Mouse (Mus musculus) embryo, embryonic 9.5 days (tissue): Measurements from ENCODE around the gene Numbl.

Experiments used
- DNase-seq: peaks from one replicate; pipeline ENCODE4 v3.0.0-alpha.2; 2017; ENCODE audit errors: extremely low spot score

Gene Numbl

DNA sequence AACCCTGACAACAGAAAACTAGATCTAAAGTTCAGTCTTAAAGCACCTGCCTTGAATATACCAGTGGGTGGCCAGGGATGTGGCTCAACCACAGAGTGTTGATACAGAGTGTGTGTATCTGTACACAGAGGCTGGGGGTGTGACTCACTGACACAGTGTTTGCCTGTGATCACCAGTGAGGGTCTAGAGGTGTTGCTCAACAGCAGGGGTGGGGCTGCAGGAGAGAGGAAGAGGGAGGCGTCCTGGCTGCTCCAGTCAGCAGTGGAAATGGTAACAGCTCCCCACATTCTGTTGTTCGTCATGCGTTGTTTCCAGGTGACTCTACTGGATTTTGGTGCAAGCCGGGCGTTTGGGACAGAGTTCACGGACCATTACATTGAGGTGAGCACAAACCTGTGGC lies 6.3 kb upstream of the Numbl start:
- no peak for DNase-seq

DNA sequence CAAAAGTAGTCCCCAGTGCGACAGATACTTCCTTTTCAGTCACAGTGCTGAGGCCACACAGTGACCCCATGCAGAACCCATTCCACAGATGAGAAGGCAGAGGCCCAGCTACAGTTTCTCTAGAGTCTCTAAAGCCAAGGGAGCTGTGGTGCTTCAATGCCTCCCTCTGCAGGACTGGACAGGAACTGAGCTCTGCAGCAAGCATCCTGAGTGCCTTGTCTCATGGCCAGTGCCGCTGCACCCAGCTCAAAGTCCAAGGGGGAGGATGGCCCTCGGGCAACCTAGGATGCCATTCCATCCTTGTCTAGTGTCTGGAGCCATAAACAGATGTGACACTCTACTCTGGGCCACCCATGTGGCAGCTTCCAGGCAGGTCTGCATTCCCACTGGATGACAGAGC lies 2.5 kb upstream of the Numbl start:
- no peak for DNase-seq

DNA sequence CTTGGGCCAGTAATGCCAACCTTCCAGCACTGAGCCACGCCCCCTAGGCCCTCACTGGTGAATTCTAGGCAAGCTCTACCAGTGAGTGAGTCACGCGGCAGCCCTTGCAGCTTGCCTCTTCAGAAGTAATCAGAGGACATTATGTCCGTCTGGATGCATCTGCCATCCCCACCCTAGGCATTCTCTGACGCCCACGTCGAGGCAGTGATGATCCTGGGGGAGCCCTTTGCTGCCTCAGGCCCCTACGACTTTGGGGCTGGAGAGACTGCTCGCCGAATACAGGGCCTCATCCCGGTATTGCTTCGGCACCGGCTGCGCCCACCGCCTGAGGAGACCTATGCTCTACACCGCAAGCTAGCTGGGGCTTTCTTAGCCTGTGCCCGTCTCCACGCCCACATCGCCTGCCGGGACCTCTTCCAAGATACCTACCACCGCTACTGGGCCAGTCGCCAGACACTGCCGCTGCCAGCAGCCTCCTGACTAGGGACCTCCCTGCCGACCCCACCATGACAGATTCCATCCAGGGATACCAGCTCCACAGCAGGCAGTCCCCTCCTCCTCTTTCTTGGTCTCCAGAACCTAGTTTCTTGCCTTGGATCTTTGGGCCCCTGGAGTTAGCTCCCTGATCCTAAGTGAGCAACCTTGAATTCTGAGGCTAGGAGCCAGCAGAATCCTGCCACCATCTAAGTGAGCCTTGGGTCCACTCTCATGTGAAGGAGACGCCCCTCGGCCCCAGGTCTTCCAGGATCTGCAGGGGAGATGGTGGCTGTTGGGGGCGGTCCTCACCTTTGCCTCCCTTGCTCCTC lies 984 bp upstream of the Numbl start:
- peak; percentile 28 for DNase-seq

DNA sequence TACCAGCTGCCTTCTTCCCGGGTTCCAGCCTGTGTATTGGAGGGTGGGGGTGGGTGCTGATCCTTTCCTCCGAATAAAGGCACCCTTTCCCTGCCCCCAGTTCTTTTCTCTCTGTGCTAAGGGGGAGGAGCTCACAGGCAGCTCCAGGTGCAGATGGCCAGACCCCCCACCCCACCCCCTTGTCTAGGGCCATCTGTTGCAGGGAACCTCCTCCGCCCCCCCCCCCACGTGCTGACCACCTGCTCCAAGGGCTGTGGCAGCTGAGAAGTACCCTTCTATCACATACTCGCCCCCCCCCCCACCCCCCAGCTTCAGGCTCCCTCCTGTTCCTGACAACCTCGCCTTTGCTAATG lies 405 bp upstream of the Numbl start:
- DNase-seq, result peak; percentile 37

DNA sequence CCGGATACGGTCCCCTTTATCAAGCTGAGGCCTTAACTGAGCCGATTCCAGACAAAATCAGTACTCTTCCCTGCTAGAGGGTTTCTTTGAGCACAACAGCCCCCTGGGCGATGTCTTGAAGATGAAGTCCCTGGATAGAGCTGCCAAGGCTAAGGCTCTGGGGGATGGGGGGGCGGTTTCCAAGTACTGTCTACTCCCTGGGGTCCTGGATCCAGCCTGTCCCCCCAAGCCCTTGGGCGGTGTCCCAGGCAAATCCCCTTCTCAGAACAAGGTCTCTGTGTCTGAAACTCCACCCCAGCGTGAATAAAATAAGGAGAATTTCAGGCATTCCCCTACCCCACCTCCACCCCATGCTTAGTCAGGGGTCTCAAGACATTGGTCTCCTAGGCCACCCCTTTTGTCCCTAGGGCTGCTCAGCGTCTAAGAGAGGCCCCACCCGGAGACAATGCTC lies 1.1 kb downstream of the Numbl start:
- no peak for DNase-seq

DNA sequence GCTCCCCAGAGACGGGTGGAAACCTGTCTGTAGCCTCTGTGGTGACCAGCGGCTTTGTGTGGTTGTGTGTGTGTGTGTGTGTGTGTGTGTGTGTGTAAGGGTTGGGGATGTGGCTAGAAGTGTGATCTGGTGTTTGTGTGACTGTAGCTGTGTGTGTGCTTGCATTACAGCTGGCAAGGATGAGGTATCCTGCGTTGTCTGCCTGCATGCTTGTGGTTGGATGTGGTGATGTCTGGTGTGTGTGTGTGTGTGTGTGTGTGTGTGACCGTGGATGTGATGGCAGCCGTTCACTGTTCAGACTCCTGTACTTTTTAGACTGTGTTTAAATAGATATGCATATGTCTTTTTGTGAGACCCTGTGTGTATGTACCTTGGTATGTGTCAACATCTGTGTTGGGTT lies 1.5 kb downstream of the Numbl start:
- DNase-seq, result no peak

DNA sequence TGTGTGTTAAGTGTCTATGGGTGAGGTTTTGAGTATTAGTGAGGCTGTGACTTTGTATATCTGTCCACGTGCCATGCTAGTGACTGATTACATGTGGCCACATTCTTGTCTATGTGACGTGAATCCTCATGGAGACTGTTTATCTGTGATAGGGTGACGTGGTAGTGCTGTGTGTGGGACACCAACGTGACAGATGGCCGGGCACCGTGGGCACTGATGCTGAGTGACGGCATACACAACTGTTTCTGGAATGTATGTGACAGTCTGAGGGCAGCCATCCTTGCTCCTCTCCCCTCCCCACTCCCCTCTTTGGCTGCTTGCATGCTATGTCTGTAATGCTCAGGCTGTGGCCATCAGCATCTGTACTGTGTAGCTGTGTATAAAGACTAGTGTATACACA lies 2.6 kb downstream of the Numbl start:
- no peak for DNase-seq

DNA sequence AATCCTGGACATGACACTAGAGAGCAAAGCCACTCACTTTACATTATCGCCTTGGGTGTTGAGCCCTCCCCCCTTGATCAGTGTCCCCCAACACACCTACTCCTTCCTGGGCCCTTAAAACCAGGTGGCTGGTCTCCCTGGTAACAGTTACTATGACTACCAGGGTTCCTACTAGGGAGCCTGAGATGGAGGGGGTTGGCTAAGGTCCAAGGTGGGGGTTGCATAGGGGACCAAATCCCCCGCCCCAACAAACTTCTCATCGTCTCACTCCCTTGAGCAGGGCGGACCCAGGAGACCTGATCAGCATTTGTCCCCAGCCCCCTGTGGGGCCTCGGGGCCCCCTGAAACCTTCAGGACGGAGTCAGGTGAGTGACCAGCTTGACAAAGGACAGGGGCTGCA lies 3.7 kb downstream of the Numbl start:
- DNase-seq, result no peak

DNA sequence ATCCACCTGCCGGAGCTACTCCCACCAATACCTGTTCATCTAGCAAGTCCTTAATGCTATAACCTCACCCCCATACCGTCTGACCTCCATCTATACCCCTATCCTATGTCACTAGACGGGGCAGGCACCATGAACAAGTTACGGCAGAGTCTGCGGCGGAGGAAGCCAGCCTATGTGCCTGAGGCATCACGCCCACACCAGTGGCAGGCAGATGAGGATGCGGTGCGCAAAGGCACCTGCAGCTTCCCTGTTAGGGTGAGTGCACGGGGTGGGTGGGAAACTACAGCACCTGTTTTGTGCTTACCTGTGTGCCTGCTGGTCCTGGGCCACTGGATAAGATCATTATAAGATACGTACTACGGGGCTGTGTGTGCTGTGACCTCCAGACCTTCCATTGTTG lies 6.5 kb downstream of the Numbl start:
- DNase-seq, result no peak

DNA sequence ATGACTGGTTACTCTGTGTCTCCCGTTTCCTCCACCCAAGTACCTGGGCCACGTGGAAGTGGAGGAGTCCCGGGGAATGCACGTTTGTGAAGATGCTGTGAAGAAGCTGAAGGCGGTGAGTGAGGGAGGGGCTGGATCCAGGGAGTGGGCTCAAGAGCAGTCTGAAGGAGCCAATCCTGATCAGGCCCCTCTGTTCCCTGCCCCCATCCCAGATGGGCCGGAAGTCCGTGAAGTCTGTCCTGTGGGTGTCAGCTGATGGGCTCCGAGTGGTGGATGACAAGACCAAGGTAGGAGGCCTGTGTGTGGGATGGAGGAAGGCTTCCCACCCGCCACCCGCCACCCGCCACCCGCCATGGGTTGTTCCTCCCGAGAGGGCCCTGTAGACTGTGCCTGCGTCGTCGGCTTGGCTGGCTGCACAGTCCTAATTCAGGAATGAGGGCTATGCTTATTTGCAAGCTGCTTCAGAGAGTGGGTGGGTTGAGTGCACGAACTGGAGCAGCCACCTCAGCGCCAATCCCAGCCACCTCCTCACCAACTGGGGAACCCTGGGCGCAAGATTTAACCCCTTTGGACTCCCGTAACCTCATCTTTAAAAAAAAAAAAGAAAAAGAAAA lies 8.4 kb downstream of the Numbl start:
- DNase-seq, result no peak

DNA sequence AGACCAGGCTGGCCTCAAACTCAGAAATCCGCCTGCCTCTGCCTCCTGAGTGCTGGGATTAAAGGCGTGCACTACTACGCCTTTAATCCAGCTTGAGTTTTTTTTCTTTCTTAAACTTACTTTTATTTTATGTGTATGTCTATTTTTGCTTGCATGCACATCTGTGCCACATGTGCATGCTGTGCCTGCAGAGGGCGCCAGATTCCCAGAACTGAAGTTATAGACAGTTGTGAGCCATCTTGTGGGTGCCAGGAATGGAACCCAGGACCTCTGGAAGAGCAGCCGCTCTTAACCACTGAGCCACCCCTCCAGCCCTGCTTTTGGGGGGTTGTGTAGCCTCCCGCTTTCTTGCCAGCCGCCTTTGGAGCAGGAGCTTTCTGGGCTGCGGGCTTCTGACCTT lies 13.2 kb downstream of the Numbl start:
- no peak for DNase-seq

DNA sequence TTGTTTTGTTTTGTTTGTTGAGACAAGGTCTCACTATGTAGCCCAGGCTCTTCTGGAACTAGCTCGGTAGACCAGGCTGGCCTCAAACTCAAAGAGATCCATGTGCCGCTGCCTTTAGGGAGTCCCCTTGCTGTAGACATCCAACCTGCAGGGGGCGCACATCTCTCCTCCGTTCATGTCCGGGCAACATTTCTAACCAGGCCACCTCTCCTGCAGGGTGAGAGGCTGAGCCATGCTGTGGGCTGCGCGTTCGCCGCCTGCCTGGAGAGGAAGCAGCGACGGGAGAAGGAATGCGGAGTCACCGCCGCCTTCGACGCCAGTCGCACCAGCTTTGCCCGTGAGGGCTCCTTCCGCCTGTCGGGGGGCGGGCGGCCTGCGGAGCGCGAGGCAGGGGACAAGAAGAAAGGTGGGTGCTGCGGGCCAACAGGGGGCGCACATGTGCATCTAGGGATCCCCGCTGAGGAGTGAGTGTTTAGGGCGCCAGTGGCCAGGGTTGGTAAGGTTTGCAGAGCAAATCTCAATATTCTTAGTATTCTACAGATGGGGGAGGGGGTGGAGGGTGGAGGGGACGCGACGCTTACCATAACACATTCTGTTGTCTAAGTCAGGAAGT lies 15.6 kb downstream of the Numbl start:
- DNase-seq, result peak; percentile 55

DNA sequence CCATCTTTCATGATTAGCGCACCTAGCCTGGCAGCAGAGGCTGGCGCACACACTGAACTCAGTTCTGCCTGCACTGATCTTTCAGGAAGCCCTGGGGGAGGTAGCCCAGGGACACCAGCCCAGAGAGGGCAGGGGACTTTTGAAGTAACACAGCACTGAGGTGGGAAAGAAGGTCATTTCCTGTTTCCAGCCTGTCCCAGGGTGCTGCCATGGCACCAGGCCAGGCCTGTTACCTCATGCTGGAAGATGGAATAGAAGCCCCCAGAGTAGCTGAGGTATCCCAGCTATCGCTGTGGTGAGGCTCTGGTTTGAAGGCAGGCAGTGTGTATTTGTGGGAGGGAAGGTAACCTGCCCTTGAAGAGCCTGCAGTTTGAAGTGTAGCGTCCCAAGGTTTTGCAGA lies 16.7 kb downstream of the Numbl start:
- DNase-seq, result no peak

DNA sequence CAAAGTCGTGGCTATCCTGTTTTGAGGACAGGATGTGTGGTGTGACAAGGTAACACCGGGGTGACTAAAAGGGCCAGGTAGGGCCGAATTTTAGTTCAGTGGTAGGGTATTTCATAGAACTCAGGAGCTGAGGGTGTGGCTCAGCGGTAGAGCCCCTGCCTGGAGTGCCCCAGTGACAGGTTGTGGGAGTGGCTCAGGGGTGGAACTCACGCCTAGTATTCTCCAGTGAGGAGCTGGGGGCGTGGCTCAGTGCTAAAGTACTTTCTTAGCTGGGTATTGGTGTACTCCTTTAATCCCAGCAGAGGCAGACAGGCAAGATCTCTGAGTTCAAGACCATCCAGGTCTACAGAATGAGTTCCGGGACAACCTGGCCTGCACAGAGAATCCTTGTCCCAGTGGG lies 17.8 kb downstream of the Numbl start:
- DNase-seq, result no peak

DNA sequence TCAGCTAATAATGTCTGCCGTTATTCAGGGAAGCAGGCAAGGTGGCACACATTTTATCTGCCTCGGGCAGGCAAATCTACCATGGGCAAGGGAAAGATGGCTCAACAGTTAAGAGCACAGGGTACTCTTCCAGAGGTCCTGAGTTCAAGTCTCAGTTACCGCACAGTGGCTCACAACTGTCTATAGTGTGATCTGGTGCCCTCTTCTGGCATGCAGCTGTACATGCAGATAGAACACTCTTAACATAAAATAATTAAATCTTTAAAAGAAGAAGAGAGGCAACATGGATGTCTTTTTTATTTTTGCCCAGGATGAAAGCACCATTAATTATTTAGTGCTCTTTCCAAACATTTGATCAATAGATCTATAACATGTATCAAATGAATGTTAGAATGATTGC lies 19.0 kb downstream of the Numbl start:
- DNase-seq, result no peak

DNA sequence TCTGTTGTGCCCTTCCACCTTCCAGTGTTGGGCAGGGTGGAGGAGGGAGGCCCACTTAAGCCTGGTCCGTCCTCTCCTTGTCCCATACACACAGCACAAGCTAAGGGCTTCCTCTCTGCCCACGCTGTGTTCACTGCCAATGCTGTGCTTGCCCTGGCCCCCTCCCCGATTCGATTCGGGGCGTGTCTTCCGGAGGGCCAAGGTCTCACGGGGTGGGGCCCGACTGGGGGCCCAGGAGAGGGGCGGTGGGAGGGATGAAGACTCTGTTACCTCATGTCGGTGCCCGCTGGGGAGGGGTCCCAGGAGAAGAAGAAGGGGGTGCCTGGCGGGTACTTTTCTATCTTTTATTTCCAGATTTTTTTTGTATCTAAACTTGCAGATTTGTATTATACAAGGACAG lies 23.5 kb downstream of the Numbl start:
- DNase-seq, result no peak

DNA sequence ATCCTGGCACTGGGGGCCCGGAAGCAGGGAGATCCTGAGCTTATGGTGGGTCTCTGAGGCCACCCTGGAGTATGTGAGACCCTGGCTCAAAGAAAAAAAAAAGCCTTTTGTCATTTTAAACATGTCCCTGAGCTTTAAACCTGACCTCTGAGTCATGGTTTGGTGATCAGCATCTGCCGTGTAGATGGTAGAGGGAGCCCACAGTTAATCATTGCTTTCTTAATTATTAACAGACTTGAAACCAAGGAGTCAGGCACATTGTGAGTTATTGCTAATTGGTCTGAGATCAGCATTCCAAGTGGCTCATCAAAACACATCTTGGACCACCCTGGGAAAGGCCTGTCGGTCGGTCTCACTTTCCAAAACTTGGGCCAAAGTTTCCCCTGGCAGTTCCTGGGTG lies 24.0 kb downstream of the Numbl start:
- no peak for DNase-seq

DNA sequence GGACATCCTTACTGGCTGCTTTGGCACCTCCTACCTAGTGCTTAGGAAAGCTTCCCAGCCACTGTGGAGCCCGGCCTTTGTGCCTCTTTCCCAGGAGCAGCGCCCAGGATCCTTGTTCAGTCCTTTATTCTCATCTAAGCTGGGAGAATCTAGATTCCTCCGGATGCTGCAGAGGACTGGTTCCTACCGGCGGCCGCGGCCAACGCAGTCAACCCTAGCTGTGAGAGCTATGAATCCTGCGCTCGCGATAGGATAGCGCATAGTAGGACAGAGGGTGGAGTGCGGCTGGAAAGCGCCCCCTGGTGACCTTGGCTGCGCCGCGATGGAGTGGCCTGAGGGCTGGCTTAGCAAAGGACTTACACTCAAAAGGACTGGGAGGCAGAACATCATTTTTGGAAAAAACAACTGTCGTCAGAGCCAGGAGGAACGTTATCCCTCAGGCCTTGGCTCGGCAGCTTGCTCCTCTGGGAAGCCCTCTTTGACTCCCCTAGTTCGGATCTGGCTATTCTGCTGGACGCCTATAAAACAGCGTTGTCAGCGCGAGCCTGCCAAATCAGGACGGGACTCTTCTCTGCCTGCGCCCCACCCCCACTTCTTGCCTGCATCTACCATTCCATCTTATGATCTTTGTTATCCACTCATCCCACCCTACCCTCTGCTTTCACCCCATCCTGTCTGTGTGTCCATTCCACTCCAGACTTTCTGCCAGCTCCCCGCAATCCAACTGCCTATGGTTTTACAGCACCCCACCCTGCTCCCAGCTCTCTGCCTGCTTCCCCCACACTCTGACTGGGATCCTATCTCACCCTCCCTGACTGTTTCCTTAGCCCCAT lies 26.8 kb downstream of the Numbl start:
- DNase-seq, result peak; percentile 78

DNA sequence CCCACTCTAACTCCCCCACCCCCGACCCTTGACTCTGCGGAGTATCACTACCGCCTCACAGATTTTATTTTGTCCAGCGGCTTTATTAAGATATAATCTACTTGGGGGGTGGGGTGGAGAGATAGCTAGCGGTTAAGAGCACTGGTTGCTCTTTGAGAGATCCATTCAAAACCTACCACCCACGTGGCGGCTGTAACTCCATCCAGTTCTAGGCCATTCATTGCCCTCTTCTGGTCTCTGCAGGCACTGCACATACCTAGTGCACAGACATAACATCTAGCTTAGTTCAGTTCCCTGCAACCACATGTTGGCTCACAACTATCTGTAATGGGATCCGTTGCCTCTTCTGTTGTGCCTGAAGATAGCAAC lies 27.4 kb downstream of the Numbl start:
- peak; percentile 73 for DNase-seq

DNA sequence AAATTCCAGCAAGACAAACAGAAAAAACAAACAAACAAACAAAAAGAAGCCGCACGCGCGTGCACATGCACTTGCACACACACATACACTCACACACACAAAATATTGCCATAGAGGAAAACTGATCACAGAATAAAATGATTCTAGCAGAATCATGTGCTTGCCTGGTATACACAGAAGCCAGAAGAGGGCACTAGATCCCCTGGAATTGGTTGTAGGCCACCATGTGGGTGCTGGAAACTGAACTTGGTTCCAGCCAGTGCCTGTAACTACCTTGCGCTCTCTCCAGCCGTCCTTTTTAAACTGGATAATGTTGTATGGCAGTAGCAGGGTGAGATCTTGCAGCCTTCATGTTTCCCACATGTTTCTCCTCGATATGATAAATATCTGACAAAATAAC lies 30.5 kb downstream of the Numbl start:
- no peak for DNase-seq

DNA sequence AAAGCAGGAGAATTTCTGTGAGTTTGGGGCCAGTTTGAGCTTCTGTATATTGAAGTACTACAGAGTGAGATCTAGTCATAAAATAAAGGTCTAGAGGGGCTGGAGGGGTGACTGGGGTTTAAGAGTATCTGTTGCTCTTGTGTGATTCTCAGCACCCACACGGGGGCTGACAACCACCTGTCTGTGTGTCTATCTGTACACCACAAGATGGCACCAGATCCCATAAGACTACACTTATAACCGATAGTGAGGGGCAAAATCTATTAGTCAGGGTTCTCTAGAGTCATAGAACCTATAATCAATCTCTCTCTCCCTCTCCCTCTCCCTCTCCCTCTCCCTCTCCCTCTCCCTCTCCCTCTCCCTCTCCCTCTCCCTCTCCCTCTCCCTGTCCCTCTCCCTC lies 32.3 kb downstream of the Numbl start:
- no peak for DNase-seq

DNA sequence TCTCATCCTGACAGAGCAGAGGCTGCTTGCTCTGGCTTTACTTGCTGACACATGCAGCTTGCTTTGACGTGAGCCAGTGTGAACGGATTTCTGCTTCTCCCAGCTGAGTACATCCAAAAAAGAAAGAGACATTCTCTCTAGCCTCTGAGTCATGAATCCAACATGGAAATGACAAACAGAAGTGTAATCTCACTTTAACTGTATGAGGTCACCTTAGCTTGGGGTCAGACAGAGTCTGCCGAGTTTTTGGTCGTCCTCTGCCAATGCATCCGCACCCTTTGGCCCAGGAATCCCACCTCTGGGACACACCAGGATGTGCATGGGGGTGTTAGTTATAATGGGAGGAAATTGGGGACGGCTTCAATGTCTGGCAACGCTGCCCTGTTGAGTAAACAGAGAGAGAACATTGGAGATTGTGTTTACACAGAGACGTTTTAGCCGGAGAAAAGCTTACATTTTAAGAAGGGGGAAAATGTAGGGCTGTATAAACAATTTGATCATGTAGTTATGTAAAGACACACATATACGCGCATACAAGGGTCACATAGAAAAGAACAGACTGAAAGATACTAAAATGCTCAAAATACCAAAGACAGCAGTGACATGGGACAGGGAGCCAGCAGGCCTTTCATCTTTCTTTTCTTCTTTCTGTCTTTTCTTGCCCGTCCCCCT lies 33.7 kb downstream of the Numbl start:
- DNase-seq, result no peak
